27 mouse cellular contexts compared by ENCODE assay signal in genomic region chr5:107059514-107059913, GRCm38 (mm10).
DNase-seq lines count a peak whose midpoint lies in the region; ATAC-seq and TF ChIP-seq lines count a peak whose summit lies in the region.
"Had no signal": no experiment of that assay in that cellular context is flagged by ENCODE, and none has a peak within 500 bp of the region (broad histone marks: within the 10 kb centered on the region; RNA-seq: fewer than 3 reads in every experiment).

No protein-coding gene starts in this region.

- no peaks in the 10 kb centered on the region; the same call in 1 of the 2 replicates for H3K27me3 ChIP-seq in liver, embryonic 13.5 days
- H3K27me3 ChIP-seq in liver, embryonic 11.5 days (replicated peaks; ENCODE audit: control insufficient read depth, insufficient read depth, low read length), result no peaks in the 10 kb centered on the region
- no peaks in the 10 kb centered on the region for H3K27me3 ChIP-seq in stomach, postnatal 0 days (ENCODE audit: control insufficient read depth, insufficient read depth, low read length)
- H3K27me3 ChIP-seq: embryonic facial prominence, embryonic 12.5 days; embryonic facial prominence, embryonic 15.5 days; heart, embryonic 12.5 days; heart, embryonic 15.5 days; hindbrain, embryonic 12.5 days; hindbrain, embryonic 15.5 days; Patski had no signal

- no peak overlapping the region for H3K4me3 ChIP-seq in liver, embryonic 13.5 days (replicated peaks)
- no peak overlapping the region for H3K4me3 ChIP-seq in liver, embryonic 11.5 days (ENCODE audit: low read depth, low read length)
- no peak overlapping the region for H3K4me3 ChIP-seq in stomach, postnatal 0 days (ENCODE audit: low read depth, low read length)
- H3K4me3 ChIP-seq: embryonic facial prominence, embryonic 12.5 days; embryonic facial prominence, embryonic 15.5 days; heart, embryonic 12.5 days; heart, embryonic 15.5 days; hindbrain, embryonic 12.5 days; hindbrain, embryonic 15.5 days had no signal

- 0 out of 2 replicates have a peak, but pooled peaks have one; percentile 15 for ATAC-seq in liver, embryonic 13.5 days (ENCODE audit: low read depth)
- no peak for ATAC-seq in liver, embryonic 11.5 days (replicated peaks; ENCODE audit: low FRiP score)
- peak; percentile 75 for ATAC-seq in common myeloid progenitor, adult 5-6 weeks (replicated peaks; ENCODE audit: low read depth, poor library complexity, severe bottlenecking)
- peak; percentile 64 for ATAC-seq in megakaryocyte progenitor cell, adult 5-6 weeks (replicated peaks; ENCODE audit: poor library complexity)
- peak; percentile 69 for ATAC-seq in stomach, postnatal 0 days (ENCODE audit: low FRiP score, low TSS enrichment)
- ATAC-seq: CD4-positive, CD25-positive, alpha-beta regulatory T cell, adult 4 months; forebrain, embryonic 14.5 days; forebrain, postnatal 0 days had no signal

- H3K4me2 ChIP-seq in liver, embryonic 13.5 days, result no peak overlapping the region
- no peak overlapping the region for H3K4me2 ChIP-seq in liver, embryonic 11.5 days
- H3K4me2 ChIP-seq in stomach, postnatal 0 days (replicated peaks; ENCODE audit: low read depth), result no peak overlapping the region
- H3K4me2 ChIP-seq: embryonic facial prominence, embryonic 12.5 days; embryonic facial prominence, embryonic 15.5 days; heart, embryonic 12.5 days; heart, embryonic 15.5 days; hindbrain, embryonic 12.5 days; hindbrain, embryonic 15.5 days had no signal

- no peak overlapping the region for H3K9ac ChIP-seq in liver, embryonic 13.5 days
- no peak overlapping the region for H3K9ac ChIP-seq in liver, embryonic 11.5 days (ENCODE audit: low read depth, low read length)
- no peak overlapping the region for H3K9ac ChIP-seq in stomach, postnatal 0 days (ENCODE audit: low read length)
- H3K9ac ChIP-seq: embryonic facial prominence, embryonic 12.5 days; embryonic facial prominence, embryonic 15.5 days; forebrain, postnatal 0 days; heart, embryonic 12.5 days; heart, embryonic 15.5 days; hindbrain, embryonic 12.5 days; hindbrain, embryonic 15.5 days had no signal

- no peak overlapping the region for H3K27ac ChIP-seq in liver, embryonic 13.5 days
- H3K27ac ChIP-seq in liver, embryonic 11.5 days (ENCODE audit: low read depth, low read length), result no peak overlapping the region
- no peak overlapping the region for H3K27ac ChIP-seq in stomach, postnatal 0 days (replicated peaks)
- H3K27ac ChIP-seq: embryonic facial prominence, embryonic 12.5 days; embryonic facial prominence, embryonic 15.5 days; heart, embryonic 15.5 days; hindbrain, embryonic 12.5 days; hindbrain, embryonic 15.5 days had no signal

- no peak for TF ChIP-seq CTCF in stomach, postnatal 0 days (IDR thresholded peaks at IDR 0.05; ENCODE audit: low read depth)

- H3K36me3 ChIP-seq in liver, embryonic 13.5 days, result no peaks in the 10 kb centered on the region
- H3K36me3 ChIP-seq in liver, embryonic 11.5 days (ENCODE audit: control insufficient read depth, insufficient read depth, low read length), result no peaks in the 10 kb centered on the region
- no peaks in the 10 kb centered on the region for H3K36me3 ChIP-seq in stomach, postnatal 0 days (ENCODE audit: control insufficient read depth, insufficient read depth, low read length)
- H3K36me3 ChIP-seq: embryonic facial prominence, embryonic 12.5 days; embryonic facial prominence, embryonic 15.5 days; heart, embryonic 12.5 days; heart, embryonic 15.5 days; hindbrain, embryonic 12.5 days; hindbrain, embryonic 15.5 days had no signal

- peaks cover 8% of the 10 kb centered on the region for H3K4me1 ChIP-seq in liver, embryonic 13.5 days (replicated peaks)
- H3K4me1 ChIP-seq in liver, embryonic 11.5 days (replicated peaks; ENCODE audit: control insufficient read depth, insufficient read depth, low read length), result peaks cover 6% of the 10 kb centered on the region; the same call in 1 of the 2 replicates
- no peaks in the 10 kb centered on the region for H3K4me1 ChIP-seq in stomach, postnatal 0 days (replicated peaks; ENCODE audit: control insufficient read depth, insufficient read depth)
- H3K4me1 ChIP-seq: embryonic facial prominence, embryonic 15.5 days had no signal

- no peak for DNase-seq in liver, embryonic 13.5 days
- DNase-seq in liver, embryonic 11.5 days (ENCODE audit: low spot score), result no peak
- no peak for DNase-seq in stomach, postnatal 0 days (ENCODE audit: low spot score)
- no peak for DNase-seq in cerebellum, adult 9-11 months
- DNase-seq in adrenal gland, adult 2 months, result no peak
- DNase-seq in spleen, postnatal 10 days (ENCODE audit: low spot score in 2 of 2), result no peak
- DNase-seq: adrenal gland, postnatal 25 days; cerebellum, adult 11-12 months; cerebellum, adult 8-10 months; cerebellum, postnatal 14 days; forebrain, postnatal 0 days; gastrocnemius, postnatal 36 days; heart, adult 11 months; heart, postnatal 10 days; heart, postnatal 4 days; kidney, adult 11 months had no signal

- 46% methylated on average over 5 of the region's 5 CpGs for WGBS in liver, embryonic 13.5 days (ENCODE audit: insufficient replicate concordance)
- WGBS in liver, embryonic 11.5 days, result 70% methylated on average over 5 of the region's 5 CpGs
- WGBS in stomach, postnatal 0 days, result 78% methylated on average over 5 of the region's 5 CpGs

- TF ChIP-seq EP300 in stomach, postnatal 0 days (optimal IDR thresholded peaks at IDR 0.05), result no peak

- no peaks in the 10 kb centered on the region for H3K9me3 ChIP-seq in liver, embryonic 13.5 days (replicated peaks)
- no peaks in the 10 kb centered on the region; the same call in 1 of the 2 replicates for H3K9me3 ChIP-seq in liver, embryonic 11.5 days (ENCODE audit: control insufficient read depth, low read length)
- no peaks in the 10 kb centered on the region for H3K9me3 ChIP-seq in stomach, postnatal 0 days (ENCODE audit: control insufficient read depth, low read length)
- H3K9me3 ChIP-seq: embryonic facial prominence, embryonic 12.5 days; embryonic facial prominence, embryonic 15.5 days; heart, embryonic 15.5 days; hindbrain, embryonic 12.5 days; hindbrain, embryonic 15.5 days had no signal
